In the genomic region with DNA sequence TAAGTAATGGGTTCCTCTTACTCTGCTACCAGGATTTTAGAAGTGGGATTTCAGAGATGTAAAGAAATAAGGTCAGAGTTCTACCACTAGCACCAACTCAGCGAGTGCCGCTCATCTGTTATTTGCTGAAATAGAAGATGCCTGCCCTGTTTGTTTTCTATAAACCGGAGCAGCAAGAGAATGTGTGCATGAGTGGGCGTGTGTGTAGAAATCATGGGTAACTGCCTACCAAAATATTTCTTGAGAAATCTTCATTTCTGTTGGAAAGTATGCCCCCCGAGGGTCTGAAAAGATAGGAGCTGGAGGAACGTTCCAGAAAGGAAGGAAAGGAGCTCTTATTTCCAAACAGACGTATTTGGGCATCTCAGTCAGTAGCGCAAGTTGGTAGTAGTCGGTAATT, we compare ENCODE assay signal across 10 mouse cellular contexts. TPM values are rescaled to one million over a fixed set of nuclear protein-coding genes. Genes with fewer than 3 reads are reported as not detected.
DNase-seq lines count a peak whose midpoint lies in the region; ATAC-seq lines count a peak whose summit lies in the region.
"Had no signal": no experiment of that assay in that cellular context is flagged by ENCODE, and none has a peak within 500 bp of the region (broad histone marks: within the 10 kb centered on the region; RNA-seq: fewer than 3 reads in every experiment).

No protein-coding gene starts in this region.

- H3K27me3 ChIP-seq in kidney, embryonic 16.5 days (ENCODE audit: insufficient read depth, low read length) = no peaks in the 10 kb centered on the region
- H3K27me3 ChIP-seq in embryonic facial prominence, embryonic 11.5 days (ENCODE audit: control insufficient read depth, insufficient read depth, low read length) = no peaks in the 10 kb centered on the region
- no peaks in the 10 kb centered on the region for H3K27me3 ChIP-seq in hindbrain, embryonic 14.5 days (ENCODE audit: control insufficient read depth, insufficient read depth, low read length)
- 0 out of 2 replicates have a peak, but pooled peaks cover 3% of the 10 kb centered on the region for H3K27me3 ChIP-seq in midbrain, embryonic 14.5 days (ENCODE audit: control insufficient read depth, insufficient read depth, low read length)

- ATAC-seq in kidney, embryonic 16.5 days (ENCODE audit: low FRiP score, low TSS enrichment) = no peak
- ATAC-seq in embryonic facial prominence, embryonic 11.5 days (replicated peaks; ENCODE audit: insufficient number of reproducible peaks, low FRiP score, low TSS enrichment, low read depth) = no peak
- no peak for ATAC-seq in hindbrain, embryonic 14.5 days (ENCODE audit: low FRiP score)
- ATAC-seq in midbrain, embryonic 14.5 days (ENCODE audit: low FRiP score, low TSS enrichment) = no peak

- 32% methylated on average over 9 of the region's 9 CpGs for WGBS in kidney, embryonic 16.5 days
- 41% methylated on average over 9 of the region's 9 CpGs for WGBS in embryonic facial prominence, embryonic 11.5 days
- WGBS in hindbrain, embryonic 14.5 days = 70% methylated on average over 9 of the region's 9 CpGs
- 72% methylated on average over 9 of the region's 9 CpGs for WGBS in midbrain, embryonic 14.5 days

- peak overlapping the region; percentile 65 for H3K9ac ChIP-seq in kidney, embryonic 16.5 days (replicated peaks; ENCODE audit: low read length)
- peak overlapping the region; percentile 58 for H3K9ac ChIP-seq in embryonic facial prominence, embryonic 11.5 days (replicated peaks; ENCODE audit: low read length)
- H3K9ac ChIP-seq in hindbrain, embryonic 14.5 days = peak overlapping the region; percentile 42; the same call in 1 of the 2 replicates
- no peak overlapping the region for H3K9ac ChIP-seq in midbrain, embryonic 14.5 days (replicated peaks; ENCODE audit: low read length)
- H3K9ac ChIP-seq: liver, embryonic 14.5 days had no signal

- peak overlapping the region; percentile 43 for H3K4me2 ChIP-seq in kidney, embryonic 16.5 days (replicated peaks; ENCODE audit: low read depth, low read length)
- H3K4me2 ChIP-seq in embryonic facial prominence, embryonic 11.5 days (ENCODE audit: low read depth, low read length) = peak overlapping the region; percentile 57
- H3K4me2 ChIP-seq in hindbrain, embryonic 14.5 days (replicated peaks) = peak overlapping the region; percentile 46
- peak overlapping the region; percentile 42; the same call in 1 of the 2 replicates for H3K4me2 ChIP-seq in midbrain, embryonic 14.5 days (ENCODE audit: low read length)

- H3K4me1 ChIP-seq in kidney, embryonic 16.5 days (ENCODE audit: insufficient read depth, low read length) = peaks cover 26% of the 10 kb centered on the region
- H3K4me1 ChIP-seq in embryonic facial prominence, embryonic 11.5 days (ENCODE audit: control insufficient read depth, insufficient read depth, low read length) = no peaks in the 10 kb centered on the region
- peaks cover 10% of the 10 kb centered on the region; the same call in 1 of the 2 replicates for H3K4me1 ChIP-seq in hindbrain, embryonic 14.5 days (replicated peaks; ENCODE audit: control insufficient read depth, insufficient read depth, low read length)
- peaks cover 9% of the 10 kb centered on the region; the same call in 1 of the 2 replicates for H3K4me1 ChIP-seq in midbrain, embryonic 14.5 days (ENCODE audit: control insufficient read depth, insufficient read depth, low read length)

- H3K36me3 ChIP-seq in kidney, embryonic 16.5 days (ENCODE audit: insufficient read depth, low read length) = no peaks in the 10 kb centered on the region
- no peaks in the 10 kb centered on the region for H3K36me3 ChIP-seq in embryonic facial prominence, embryonic 11.5 days (replicated peaks; ENCODE audit: control insufficient read depth, insufficient read depth, low read depth, low read length)
- no peaks in the 10 kb centered on the region for H3K36me3 ChIP-seq in hindbrain, embryonic 14.5 days (replicated peaks; ENCODE audit: control insufficient read depth, insufficient read depth)
- no peaks in the 10 kb centered on the region for H3K36me3 ChIP-seq in midbrain, embryonic 14.5 days (ENCODE audit: control insufficient read depth, insufficient read depth, low read length)

- peak overlapping the region; percentile 47 for H3K4me3 ChIP-seq in kidney, embryonic 16.5 days (ENCODE audit: low read length)
- H3K4me3 ChIP-seq in embryonic facial prominence, embryonic 11.5 days (ENCODE audit: low read depth, low read length) = peak overlapping the region; percentile 38
- peak overlapping the region; percentile 24; the same call in 1 of the 2 replicates for H3K4me3 ChIP-seq in hindbrain, embryonic 14.5 days (replicated peaks; ENCODE audit: low read length)
- H3K4me3 ChIP-seq in midbrain, embryonic 14.5 days (replicated peaks; ENCODE audit: low read depth, low read length) = 0 out of 2 replicates have a peak overlapping the region, but pooled peaks have one; percentile 8

- H3K27ac ChIP-seq in kidney, embryonic 16.5 days (ENCODE audit: low read length) = peak overlapping the region; percentile 70
- peak overlapping the region; percentile 56; the same call in 1 of the 2 replicates for H3K27ac ChIP-seq in embryonic facial prominence, embryonic 11.5 days (replicated peaks; ENCODE audit: low read depth, low read length)
- H3K27ac ChIP-seq in hindbrain, embryonic 14.5 days = no peak overlapping the region
- no peak overlapping the region for H3K27ac ChIP-seq in midbrain, embryonic 14.5 days (replicated peaks; ENCODE audit: low read depth, low read length)
- H3K27ac ChIP-seq: liver, embryonic 14.5 days had no signal

- no peaks in the 10 kb centered on the region for H3K9me3 ChIP-seq in kidney, embryonic 16.5 days (ENCODE audit: low read length)
- no peaks in the 10 kb centered on the region for H3K9me3 ChIP-seq in embryonic facial prominence, embryonic 11.5 days (replicated peaks; ENCODE audit: control insufficient read depth, low read length)
- H3K9me3 ChIP-seq in hindbrain, embryonic 14.5 days (ENCODE audit: control insufficient read depth, low read length) = no peaks in the 10 kb centered on the region
- no peaks in the 10 kb centered on the region for H3K9me3 ChIP-seq in midbrain, embryonic 14.5 days (ENCODE audit: control insufficient read depth, low read length)

- no peak for DNase-seq in kidney, postnatal 14 days
- DNase-seq in embryonic facial prominence, embryonic 11.5 days (ENCODE audit: low spot score) = no peak
- DNase-seq in hindbrain, embryonic 14.5 days (ENCODE audit: low spot score) = no peak
- no peak for DNase-seq in midbrain, embryonic 14.5 days
- DNase-seq in adrenal gland, postnatal 4 days (ENCODE audit: low spot score in 2 of 2) = no peak
- no peak for DNase-seq in thymus, postnatal 14 days
- DNase-seq in left cerebral cortex, adult 9 months (ENCODE audit: low spot score in 2 of 2) = no peak
- DNase-seq: gastrocnemius, postnatal 10 days had no signal

RNA-seq across cellular contexts. Expression of a gene that starts 0.9 kb away (rescaled TPM):
- polyA plus RNA-seq in kidney, embryonic 16.5 days (2015; fragmentation: Nextera tagmentation; extraction: Ambion mirVana) = 238 and 243 TPM in 2 replicates
- polyA plus RNA-seq in embryonic facial prominence, embryonic 11.5 days (2014; fragmentation: Nextera tagmentation; extraction: Ambion mirVana) = 274 and 283 TPM in 2 replicates
- polyA plus RNA-seq in hindbrain, embryonic 14.5 days (2014; fragmentation: Nextera tagmentation; extraction: Ambion mirVana) = 52.4 and 55.0 TPM in 2 replicates
- 26.9 and 50.0 TPM in 2 replicates for polyA plus RNA-seq in midbrain, embryonic 14.5 days (2014; fragmentation: Nextera tagmentation; extraction: Ambion mirVana)
- 100 to 1,000 TPM; 109 to 124 TPM for total RNA-seq in adrenal gland, postnatal 4 days (2021)

Comparison
In these comparisons a context has a peak if more than half of its experiments do, and no peak if none do; other contexts are left out.
1. H3K27ac ChIP-seq: peak in kidney, embryonic 16.5 days (single experiment) and embryonic facial prominence, embryonic 11.5 days (single experiment); none in hindbrain, embryonic 14.5 days (single experiment) and midbrain, embryonic 14.5 days (single experiment).
2. Peak in every context shown above with its lines, with median percentiles within 50 percentile points of each other: H3K4me2 ChIP-seq and H3K4me3 ChIP-seq.